Comparison of ENCODE assay signal across 23 mouse cellular contexts in genomic region chr5:51471614-51472013, GRCm38 (mm10).
DNase-seq lines count a peak whose midpoint lies in the region; ATAC-seq lines count a peak whose summit lies in the region.
"Had no signal": no experiment of that assay in that cellular context is flagged by ENCODE, and none has a peak within 500 bp of the region (broad histone marks: within the 10 kb centered on the region; RNA-seq: fewer than 3 reads in every experiment).

No protein-coding gene starts in this region.

- H3K36me3 ChIP-seq in embryonic facial prominence, embryonic 11.5 days (replicated peaks; ENCODE audit: control insufficient read depth, insufficient read depth, low read depth, low read length) = no peaks in the 10 kb centered on the region
- no peaks in the 10 kb centered on the region for H3K36me3 ChIP-seq in embryonic facial prominence, embryonic 10.5 days (replicated peaks)
- peaks cover 3% of the 10 kb centered on the region; the same call in 1 of the 2 replicates for H3K36me3 ChIP-seq in midbrain, embryonic 13.5 days
- peaks cover 11% of the 10 kb centered on the region for H3K36me3 ChIP-seq in midbrain, embryonic 16.5 days (ENCODE audit: control insufficient read depth, insufficient read depth, low read length)
- H3K36me3 ChIP-seq in hindbrain, embryonic 13.5 days = peaks cover 12% of the 10 kb centered on the region
- no peaks in the 10 kb centered on the region for H3K36me3 ChIP-seq in neural tube, embryonic 14.5 days (ENCODE audit: control insufficient read depth, insufficient read depth, low read length)
- H3K36me3 ChIP-seq: intestine, embryonic 15.5 days had no signal

- H3K27me3 ChIP-seq in embryonic facial prominence, embryonic 11.5 days (ENCODE audit: control insufficient read depth, insufficient read depth, low read length) = no peaks in the 10 kb centered on the region
- no peaks in the 10 kb centered on the region for H3K27me3 ChIP-seq in embryonic facial prominence, embryonic 10.5 days (replicated peaks; ENCODE audit: low read depth, poor library complexity, severe bottlenecking)
- no peaks in the 10 kb centered on the region for H3K27me3 ChIP-seq in midbrain, embryonic 13.5 days
- H3K27me3 ChIP-seq in midbrain, embryonic 16.5 days (ENCODE audit: control insufficient read depth, insufficient read depth, low read depth, low read length) = no peaks in the 10 kb centered on the region
- no peaks in the 10 kb centered on the region for H3K27me3 ChIP-seq in hindbrain, embryonic 13.5 days
- no peaks in the 10 kb centered on the region; the same call in 1 of the 2 replicates for H3K27me3 ChIP-seq in neural tube, embryonic 14.5 days (ENCODE audit: control insufficient read depth, insufficient read depth, low read length)
- H3K27me3 ChIP-seq: embryonic facial prominence, embryonic 13.5 days; intestine, embryonic 15.5 days; limb, embryonic 12.5 days; liver, embryonic 13.5 days had no signal

- H3K9me3 ChIP-seq in embryonic facial prominence, embryonic 11.5 days (replicated peaks; ENCODE audit: control insufficient read depth, low read length) = no peaks in the 10 kb centered on the region
- H3K9me3 ChIP-seq in embryonic facial prominence, embryonic 10.5 days = no peaks in the 10 kb centered on the region; the same call in 1 of the 2 replicates
- H3K9me3 ChIP-seq in midbrain, embryonic 13.5 days = peaks cover 3% of the 10 kb centered on the region; the same call in 1 of the 2 replicates
- H3K9me3 ChIP-seq in midbrain, embryonic 16.5 days (replicated peaks; ENCODE audit: control insufficient read depth, low read length, poor library complexity, severe bottlenecking) = peaks cover 6% of the 10 kb centered on the region; the same call in 1 of the 2 replicates
- H3K9me3 ChIP-seq in hindbrain, embryonic 13.5 days = no peaks in the 10 kb centered on the region
- no peaks in the 10 kb centered on the region for H3K9me3 ChIP-seq in neural tube, embryonic 14.5 days (ENCODE audit: control insufficient read depth, low read length)
- H3K9me3 ChIP-seq: intestine, embryonic 15.5 days; limb, embryonic 12.5 days; liver, embryonic 13.5 days had no signal

- no peaks in the 10 kb centered on the region for H3K4me1 ChIP-seq in embryonic facial prominence, embryonic 11.5 days (ENCODE audit: control insufficient read depth, insufficient read depth, low read length)
- no peaks in the 10 kb centered on the region for H3K4me1 ChIP-seq in embryonic facial prominence, embryonic 10.5 days
- H3K4me1 ChIP-seq in midbrain, embryonic 13.5 days (replicated peaks) = 0 out of 2 replicates have a peak, but pooled peaks cover 4% of the 10 kb centered on the region
- no peaks in the 10 kb centered on the region for H3K4me1 ChIP-seq in midbrain, embryonic 16.5 days (ENCODE audit: control insufficient read depth, insufficient read depth, low read length)
- no peaks in the 10 kb centered on the region for H3K4me1 ChIP-seq in hindbrain, embryonic 13.5 days (replicated peaks)
- no peaks in the 10 kb centered on the region for H3K4me1 ChIP-seq in neural tube, embryonic 14.5 days (ENCODE audit: control insufficient read depth, insufficient read depth, low read length)
- H3K4me1 ChIP-seq: embryonic facial prominence, embryonic 13.5 days; intestine, embryonic 15.5 days; limb, embryonic 12.5 days; liver, embryonic 13.5 days had no signal

- H3K27ac ChIP-seq in embryonic facial prominence, embryonic 11.5 days (replicated peaks; ENCODE audit: low read depth, low read length) = no peak overlapping the region
- no peak overlapping the region for H3K27ac ChIP-seq in embryonic facial prominence, embryonic 10.5 days (replicated peaks)
- H3K27ac ChIP-seq in midbrain, embryonic 13.5 days = no peak overlapping the region
- H3K27ac ChIP-seq in midbrain, embryonic 16.5 days (ENCODE audit: low read length) = no peak overlapping the region
- no peak overlapping the region for H3K27ac ChIP-seq in hindbrain, embryonic 13.5 days
- H3K27ac ChIP-seq in neural tube, embryonic 14.5 days (ENCODE audit: low read depth, low read length) = no peak overlapping the region
- H3K27ac ChIP-seq: embryonic facial prominence, embryonic 13.5 days; intestine, embryonic 15.5 days; limb, embryonic 12.5 days; liver, embryonic 13.5 days had no signal

- peak; percentile 15 for DNase-seq in embryonic facial prominence, embryonic 11.5 days (ENCODE audit: low spot score)
- no peak for DNase-seq in embryonic facial prominence, embryonic 10.5 days (ENCODE audit: low spot score)
- no peak for DNase-seq in lung, postnatal 14 days
- DNase-seq: adrenal gland, postnatal 14 days; cerebellum, adult 8-10 months; cerebellum, postnatal 36 days; kidney, adult 8-10 months; kidney, postnatal 10 days; liver, embryonic 13.5 days; lung, adult 2 months; retina, postnatal 1 day; right cerebral cortex, postnatal 25 days; spleen, adult 18-20 months had no signal

- H3K4me3 ChIP-seq in embryonic facial prominence, embryonic 11.5 days (ENCODE audit: low read depth, low read length) = no peak overlapping the region
- H3K4me3 ChIP-seq in embryonic facial prominence, embryonic 10.5 days = no peak overlapping the region
- H3K4me3 ChIP-seq in midbrain, embryonic 13.5 days (replicated peaks) = no peak overlapping the region
- H3K4me3 ChIP-seq in midbrain, embryonic 16.5 days (ENCODE audit: low read depth, low read length) = no peak overlapping the region
- H3K4me3 ChIP-seq in hindbrain, embryonic 13.5 days = no peak overlapping the region
- H3K4me3 ChIP-seq in neural tube, embryonic 14.5 days (ENCODE audit: low read depth, low read length) = no peak overlapping the region
- H3K4me3 ChIP-seq: embryonic facial prominence, embryonic 13.5 days; intestine, embryonic 15.5 days; limb, embryonic 12.5 days; liver, embryonic 13.5 days had no signal

- 74% methylated on average over 4 of the region's 4 CpGs for WGBS in embryonic facial prominence, embryonic 11.5 days
- WGBS in embryonic facial prominence, embryonic 10.5 days = 74% methylated on average over 4 of the region's 4 CpGs
- WGBS in midbrain, embryonic 13.5 days = 66% methylated on average over 4 of the region's 4 CpGs
- 69% methylated on average over 4 of the region's 4 CpGs for WGBS in midbrain, embryonic 16.5 days
- WGBS in hindbrain, embryonic 13.5 days = 49% methylated on average over 4 of the region's 4 CpGs
- WGBS in neural tube, embryonic 14.5 days = 44% methylated on average over 4 of the region's 4 CpGs

- H3K9ac ChIP-seq in embryonic facial prominence, embryonic 11.5 days (replicated peaks; ENCODE audit: low read length) = no peak overlapping the region
- no peak overlapping the region for H3K9ac ChIP-seq in midbrain, embryonic 13.5 days (replicated peaks)
- no peak overlapping the region for H3K9ac ChIP-seq in midbrain, embryonic 16.5 days (ENCODE audit: low read depth, low read length)
- no peak overlapping the region for H3K9ac ChIP-seq in hindbrain, embryonic 13.5 days
- H3K9ac ChIP-seq in neural tube, embryonic 14.5 days (replicated peaks; ENCODE audit: low read depth, low read length) = no peak overlapping the region
- H3K9ac ChIP-seq: embryonic facial prominence, embryonic 13.5 days; intestine, embryonic 15.5 days; limb, embryonic 12.5 days; liver, embryonic 13.5 days had no signal

- H3K4me2 ChIP-seq in embryonic facial prominence, embryonic 11.5 days (ENCODE audit: low read depth, low read length) = no peak overlapping the region
- no peak overlapping the region for H3K4me2 ChIP-seq in midbrain, embryonic 13.5 days (replicated peaks)
- H3K4me2 ChIP-seq in midbrain, embryonic 16.5 days (ENCODE audit: low read length) = no peak overlapping the region
- no peak overlapping the region for H3K4me2 ChIP-seq in hindbrain, embryonic 13.5 days
- no peak overlapping the region for H3K4me2 ChIP-seq in neural tube, embryonic 14.5 days (ENCODE audit: low read depth, low read length)
- H3K4me2 ChIP-seq: embryonic facial prominence, embryonic 13.5 days; heart, embryonic 11.5 days; intestine, embryonic 15.5 days; limb, embryonic 12.5 days; liver, embryonic 13.5 days had no signal

- 0 out of 2 replicates have a peak, but pooled peaks have one; percentile 9 for ATAC-seq in embryonic facial prominence, embryonic 11.5 days (replicated peaks; ENCODE audit: insufficient number of reproducible peaks, low FRiP score, low TSS enrichment, low read depth)
- ATAC-seq in midbrain, embryonic 13.5 days = peak; percentile 55; the same call in 1 of the 2 replicates
- no peak for ATAC-seq in midbrain, embryonic 16.5 days
- 0 out of 2 replicates have a peak, but pooled peaks have one; percentile 59 for ATAC-seq in hindbrain, embryonic 13.5 days (ENCODE audit: low FRiP score)
- ATAC-seq in neural tube, embryonic 14.5 days (ENCODE audit: low read depth) = peak; percentile 56; the same call in 1 of the 2 replicates
- ATAC-seq: CD4-positive, CD25-positive, alpha-beta regulatory T cell, adult 4 months; forebrain, embryonic 14.5 days; intestine, embryonic 15.5 days had no signal
